12 mouse cellular contexts compared by ENCODE assay signal in the genomic region with DNA sequence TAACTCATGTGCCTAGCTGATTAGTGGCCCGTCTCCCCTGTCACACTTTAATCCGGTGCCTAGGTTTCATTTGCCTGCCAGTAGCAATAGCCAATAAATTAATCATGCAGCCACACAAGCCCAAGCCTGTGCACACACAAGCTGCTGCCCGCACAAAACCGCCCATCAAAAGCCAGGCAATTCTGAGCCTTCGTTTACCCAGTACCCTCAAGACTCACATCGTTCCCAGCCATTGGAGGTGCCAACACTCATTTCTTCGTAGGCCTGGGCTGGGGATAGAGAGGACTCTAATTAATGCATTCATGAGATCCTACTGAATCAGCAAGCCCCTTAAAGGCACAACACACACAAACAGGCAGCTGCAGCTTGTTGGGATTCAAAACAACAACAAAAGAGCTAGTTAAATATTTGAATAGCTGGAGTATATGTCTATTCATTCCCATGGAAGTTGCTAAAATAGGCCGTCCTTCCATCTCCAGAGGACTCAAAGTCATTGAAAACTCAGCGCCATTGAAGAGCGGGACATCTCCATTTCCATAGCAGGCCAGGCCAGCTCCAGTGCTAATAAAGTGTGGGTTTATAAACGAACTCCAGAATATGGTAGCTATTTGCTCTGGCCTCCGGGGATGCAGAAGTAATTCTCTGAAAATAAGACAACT.
DNase-seq lines count a peak whose midpoint lies in the region; ATAC-seq and TF ChIP-seq lines count a peak whose summit lies in the region.
"Had no signal": no experiment of that assay in that cellular context is flagged by ENCODE, and none has a peak within 500 bp of the region (broad histone marks: within the 10 kb centered on the region; RNA-seq: fewer than 3 reads in every experiment).

No protein-coding gene starts in this region.

- no peak overlapping the region for H3K4me2 ChIP-seq in neural tube, embryonic 12.5 days (replicated peaks)
- peak overlapping the region; percentile 7; the same call in 1 of the 2 replicates for H3K4me2 ChIP-seq in hindbrain, embryonic 14.5 days (replicated peaks)
- H3K4me2 ChIP-seq in neural tube, embryonic 13.5 days, result peak overlapping the region; percentile 11; the same call in 1 of the 2 replicates
- H3K4me2 ChIP-seq: liver, embryonic 13.5 days had no signal

- H3K36me3 ChIP-seq in neural tube, embryonic 12.5 days, result no peaks in the 10 kb centered on the region
- H3K36me3 ChIP-seq in hindbrain, embryonic 14.5 days (replicated peaks; ENCODE audit: control insufficient read depth, insufficient read depth), result no peaks in the 10 kb centered on the region
- no peaks in the 10 kb centered on the region for H3K36me3 ChIP-seq in neural tube, embryonic 13.5 days
- H3K36me3 ChIP-seq: liver, embryonic 13.5 days had no signal

- no peak for TF ChIP-seq CTCF in lung, adult 2 months (IDR thresholded peaks at IDR 0.05; ENCODE audit: insufficient read depth, low read length)

- H3K4me1 ChIP-seq in neural tube, embryonic 12.5 days, result peaks cover 19% of the 10 kb centered on the region
- peaks cover 25% of the 10 kb centered on the region for H3K4me1 ChIP-seq in hindbrain, embryonic 14.5 days (replicated peaks; ENCODE audit: control insufficient read depth, insufficient read depth, low read length)
- peaks cover 33% of the 10 kb centered on the region for H3K4me1 ChIP-seq in neural tube, embryonic 13.5 days (replicated peaks)
- no peaks in the 10 kb centered on the region for H3K4me1 ChIP-seq in lung, adult 2 months (ENCODE audit: control insufficient read depth, insufficient read depth, low read length)
- H3K4me1 ChIP-seq: liver, embryonic 13.5 days; megakaryocyte, embryonic 14.5 days had no signal

- no peak overlapping the region for H3K4me3 ChIP-seq in neural tube, embryonic 12.5 days
- no peak overlapping the region for H3K4me3 ChIP-seq in hindbrain, embryonic 14.5 days (replicated peaks; ENCODE audit: low read length)
- no peak overlapping the region for H3K4me3 ChIP-seq in neural tube, embryonic 13.5 days
- no peak overlapping the region for H3K4me3 ChIP-seq in lung, adult 2 months (replicated peaks; ENCODE audit: extremely low read depth, low read depth, low read length)
- H3K4me3 ChIP-seq: liver, embryonic 13.5 days; megakaryocyte, embryonic 14.5 days had no signal

- peak overlapping the region; percentile 6; the same call in 1 of the 2 replicates for H3K27ac ChIP-seq in neural tube, embryonic 12.5 days
- H3K27ac ChIP-seq in hindbrain, embryonic 14.5 days, result peak overlapping the region; percentile 79
- peak overlapping the region; percentile 86 for H3K27ac ChIP-seq in neural tube, embryonic 13.5 days (replicated peaks)
- H3K27ac ChIP-seq: liver, embryonic 13.5 days had no signal

- no peak for TF ChIP-seq POLR2A in lung, adult 2 months (IDR thresholded peaks at IDR 0.05; ENCODE audit: borderline replicate concordance, extremely low read depth, low read depth, low read length)

- WGBS in neural tube, embryonic 12.5 days, result 51% methylated on average over 12 of the region's 12 CpGs
- 30% methylated on average over 12 of the region's 12 CpGs for WGBS in hindbrain, embryonic 14.5 days
- WGBS in neural tube, embryonic 13.5 days, result 32% methylated on average over 12 of the region's 12 CpGs
- 84% methylated on average over 12 of the region's 12 CpGs for WGBS in lung, adult 2 months

- peak; percentile 63 to 64 for DNase-seq in cerebellum, postnatal 10 days
- DNase-seq in cerebellum, adult 9-10 months, result no peak
- DNase-seq in neural tube, embryonic 10.5 days (ENCODE audit: extremely low spot score, low spot score), result no peak
- peak; percentile 44 for DNase-seq in hindbrain, embryonic 14.5 days (ENCODE audit: low spot score)
- DNase-seq in lung, adult 2 months, result no peak
- no peak for DNase-seq in adrenal gland, postnatal 10 days
- DNase-seq: heart, postnatal 14 days; kidney, adult 2 months; liver, embryonic 13.5 days had no signal

- H3K9me3 ChIP-seq in neural tube, embryonic 12.5 days, result no peaks in the 10 kb centered on the region
- H3K9me3 ChIP-seq in hindbrain, embryonic 14.5 days (ENCODE audit: control insufficient read depth, low read length), result no peaks in the 10 kb centered on the region
- H3K9me3 ChIP-seq in neural tube, embryonic 13.5 days, result no peaks in the 10 kb centered on the region
- H3K9me3 ChIP-seq: liver, embryonic 13.5 days had no signal

- no peaks in the 10 kb centered on the region for H3K27me3 ChIP-seq in neural tube, embryonic 12.5 days (replicated peaks)
- H3K27me3 ChIP-seq in hindbrain, embryonic 14.5 days (ENCODE audit: control insufficient read depth, insufficient read depth, low read length), result no peaks in the 10 kb centered on the region
- H3K27me3 ChIP-seq in neural tube, embryonic 13.5 days, result no peaks in the 10 kb centered on the region
- H3K27me3 ChIP-seq: liver, embryonic 13.5 days; megakaryocyte, embryonic 14.5 days had no signal

- ATAC-seq in neural tube, embryonic 12.5 days (ENCODE audit: low FRiP score, low read depth), result peak; percentile 41; the same call in 1 of the 2 replicates
- ATAC-seq in hindbrain, embryonic 14.5 days (ENCODE audit: low FRiP score), result peak; percentile 78
- peak; percentile 67; the same call in 1 of the 2 replicates for ATAC-seq in neural tube, embryonic 13.5 days (ENCODE audit: low read depth)

- H3K9ac ChIP-seq in neural tube, embryonic 12.5 days, result no peak overlapping the region
- H3K9ac ChIP-seq in hindbrain, embryonic 14.5 days, result no peak overlapping the region
- H3K9ac ChIP-seq in neural tube, embryonic 13.5 days, result no peak overlapping the region
- H3K9ac ChIP-seq: liver, embryonic 13.5 days had no signal

Comparison
In these comparisons a context has a peak if more than half of its experiments do, and no peak if none do; other contexts are left out.
1. DNase-seq: peak in cerebellum, postnatal 10 days (2 of 2) and hindbrain, embryonic 14.5 days (single experiment); none in cerebellum, adult 9-10 months (single experiment), neural tube, embryonic 10.5 days (single experiment), lung, adult 2 months (single experiment) and adrenal gland, postnatal 10 days (single experiment).
2. H3K27ac ChIP-seq: peak in every context shown above with its lines; median percentile 86 in neural tube, embryonic 13.5 days; 79 in hindbrain, embryonic 14.5 days; 6 in neural tube, embryonic 12.5 days.
3. Peak in every context shown above with its lines, with median percentiles within 50 percentile points of each other: ATAC-seq.